Comparison of ENCODE assay signal across 8 mouse cellular contexts in the genomic region with DNA sequence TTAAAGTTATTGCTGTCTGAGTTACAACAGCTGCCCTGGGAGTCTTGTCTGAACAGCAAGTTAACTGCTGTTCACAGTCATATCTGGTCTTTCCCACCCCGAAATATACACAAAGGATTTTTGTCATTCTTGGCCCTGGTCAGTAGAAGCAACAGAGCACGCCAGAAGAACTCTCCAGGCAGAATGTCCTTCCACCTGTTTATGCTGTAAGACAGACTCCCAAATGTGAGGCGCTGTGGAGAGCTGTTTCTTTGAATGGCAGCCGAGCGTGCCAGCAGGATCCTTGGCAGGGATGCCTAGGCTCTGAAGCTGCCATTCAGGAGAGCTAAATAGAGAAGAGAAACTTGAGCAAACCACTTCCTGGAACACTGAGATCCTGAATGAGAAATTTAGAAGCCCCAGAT. TPM values are rescaled to one million over a fixed set of nuclear protein-coding genes. Genes with fewer than 3 reads are reported as not detected.
DNase-seq lines count a peak whose midpoint lies in the region; ATAC-seq and TF ChIP-seq lines count a peak whose summit lies in the region.

No protein-coding gene starts in this region.

- peak; percentile 84 for DNase-seq in Muller cell, postnatal 12 days (ENCODE audit: inconsistent ontology term)
- DNase-seq in brain, embryonic 14.5 days (ENCODE audit: low read depth) = peak; percentile 87
- DNase-seq in heart, postnatal 14 days = peak; percentile 67 to 75
- peak; percentile 73 to 81 for DNase-seq in layer of hippocampus, postnatal 10 days (ENCODE audit: low spot score in 2 of 2)
- DNase-seq in testis, postnatal 14 days (ENCODE audit: low spot score) = peak; percentile 41
- DNase-seq in yolk sac, embryonic 10.5 days (ENCODE audit: low spot score) = no peak

- TF ChIP-seq POLR2A in brain, embryonic 14.5 days (IDR thresholded peaks at IDR 0.05; ENCODE audit: borderline replicate concordance, extremely low read depth, insufficient read depth, insufficient read length, poor library complexity, severe bottlenecking) = no peak

- intact Hi-C loops in heart, postnatal 14 days (cut with DNase I) = loop anchor here (5.0 kb wide), 1 partner anchor 37 kb away; no protein-coding TSS in a partner anchor

- TF ChIP-seq CTCF in brain, embryonic 14.5 days (IDR thresholded peaks at IDR 0.05; ENCODE audit: borderline replicate concordance, extremely low read depth, insufficient read depth, insufficient read length) = no peak

- peak; percentile 92 for ATAC-seq in frontal cortex, adult (ENCODE audit: low TSS enrichment)
- peak; percentile 77 for ATAC-seq in megakaryocyte, adult 5-6 weeks (ENCODE audit: poor library complexity, severe bottlenecking)

RNA-seq across cellular contexts. Expression of gene Herpud2, which starts 23.4 kb away (rescaled TPM):
- 34.6 and 35.8 TPM in 2 replicates for polyA plus RNA-seq in brain, embryonic 14.5 days (2012; rRNA removed)
- 10 to 100 TPM; 35.7 to 39.8 TPM for total RNA-seq in heart, postnatal 14 days (2021)
- 10 to 100 TPM; 44.6 to 46.9 TPM for total RNA-seq in layer of hippocampus, postnatal 10 days (2021)
- 47.1 and 54.7 TPM in 2 replicates for total RNA-seq in megakaryocyte, adult 5-6 weeks (2015)
- total RNA-seq in megakaryocyte, adult 5-6 weeks (2017) = 19.9 and 26.2 TPM in 2 replicates
